Mouse (Mus musculus) right cerebral cortex, postnatal 14 days (tissue): ENCODE measurements around the gene Hmg20a.
"Not testable (repeated sequence)": the region's sequence is repeated elsewhere in the genome, so short reads cannot be mapped to it uniquely, and the experiment has no call there.

Experiments
- DNase-seq: peaks from one replicate; pipeline ENCODE4 v3.0.0; 2022

The Hmg20a gene

GRCm38 (mm10) chr9:56417948-56418737 lies at the start of gene Hmg20a, which contains the start of gene Peak1:
Gene Hmg20a, plus strand, starts transcription at chr9:56418609.
Gene Peak1, minus strand, starts transcription at chr9:56418067.
- peak; percentile 100 for DNase-seq

GRCm38 (mm10) chr9:56368814-56369213 lies 49.6 kb upstream of the Hmg20a start:
- DNase-seq = no peak

GRCm38 (mm10) chr9:56370710-56371109 lies 47.7 kb upstream of the Hmg20a start:
- no peak for DNase-seq

- DNase-seq = no peak
Measured at GRCm38 (mm10) chr9:56374401-56374800, 44.0 kb upstream of the Hmg20a start.

GRCm38 (mm10) chr9:56382786-56383185 lies 35.6 kb upstream of the Hmg20a start:
- DNase-seq = no peak

DNA sequence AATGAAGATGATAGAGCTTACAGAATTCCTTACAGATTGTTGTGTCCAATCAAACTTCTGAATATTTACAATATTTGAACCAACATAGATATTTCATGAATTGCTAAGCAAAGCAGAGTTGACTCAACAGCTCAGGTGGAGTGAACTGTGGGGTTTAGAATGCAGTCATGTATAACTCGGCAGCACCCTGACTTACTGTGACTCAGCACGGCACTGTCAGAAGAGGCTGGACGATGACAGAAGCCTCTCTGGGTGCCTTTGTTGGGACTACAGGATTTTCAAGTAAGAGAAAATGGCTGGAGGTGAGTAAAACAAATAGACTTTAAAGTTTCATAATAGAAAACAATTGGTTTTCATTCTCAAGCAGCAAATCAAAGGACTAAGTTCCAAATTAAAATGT lies 25.6 kb upstream of the Hmg20a start:
- no peak for DNase-seq

GRCm38 (mm10) chr9:56396306-56396705 lies 22.1 kb upstream of the Hmg20a start:
- no peak for DNase-seq

- DNase-seq = no peak
Measured at GRCm38 (mm10) chr9:56404619-56405018, 13.8 kb upstream of the Hmg20a start.

- no peak for DNase-seq
Measured at GRCm38 (mm10) chr9:56409928-56410327, 8.5 kb upstream of the Hmg20a start.

DNA sequence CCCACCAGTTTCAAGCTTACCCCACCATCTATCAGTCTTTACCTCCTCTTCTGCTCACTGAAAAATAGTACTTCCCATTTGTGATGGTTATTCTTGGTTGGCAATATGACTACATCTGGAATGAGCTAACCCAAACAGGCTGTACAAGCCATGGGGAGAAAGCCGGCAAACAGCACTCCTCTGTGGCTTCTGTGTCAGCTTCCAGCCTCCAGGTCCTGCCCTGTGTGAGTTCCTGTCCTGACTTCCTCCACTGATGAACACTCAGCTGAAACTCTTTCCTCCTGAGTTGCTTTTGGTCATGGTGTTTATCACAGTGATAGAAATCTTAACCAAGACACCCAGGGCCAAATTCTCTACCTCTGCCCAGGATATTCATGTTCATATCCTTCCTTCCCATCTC lies 5.7 kb upstream of the Hmg20a start:
- no peak for DNase-seq

DNA sequence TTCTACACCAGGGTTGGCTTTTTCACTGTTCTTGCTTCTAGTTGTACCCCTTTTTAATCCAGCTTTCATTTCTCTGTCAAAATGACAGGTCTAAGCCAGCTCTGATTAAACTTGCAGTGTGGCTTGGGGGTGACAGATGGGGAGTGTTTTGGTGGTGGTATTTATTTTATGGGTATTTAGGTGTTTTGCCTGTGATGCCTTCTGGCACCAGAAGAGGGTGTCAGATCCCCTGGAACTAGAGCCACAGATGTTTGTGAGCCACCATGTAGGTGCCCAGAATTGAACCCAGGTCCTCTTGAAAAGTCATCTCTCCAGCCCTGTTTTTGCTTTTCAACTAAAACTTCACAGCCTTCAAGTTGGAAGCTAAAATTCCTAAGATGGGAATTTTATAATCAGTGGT lies 4.1 kb upstream of the Hmg20a start:
- no peak for DNase-seq

- DNase-seq = no peak
Measured at GRCm38 (mm10) chr9:56415393-56415792, 3.0 kb upstream of the Hmg20a start.

DNA sequence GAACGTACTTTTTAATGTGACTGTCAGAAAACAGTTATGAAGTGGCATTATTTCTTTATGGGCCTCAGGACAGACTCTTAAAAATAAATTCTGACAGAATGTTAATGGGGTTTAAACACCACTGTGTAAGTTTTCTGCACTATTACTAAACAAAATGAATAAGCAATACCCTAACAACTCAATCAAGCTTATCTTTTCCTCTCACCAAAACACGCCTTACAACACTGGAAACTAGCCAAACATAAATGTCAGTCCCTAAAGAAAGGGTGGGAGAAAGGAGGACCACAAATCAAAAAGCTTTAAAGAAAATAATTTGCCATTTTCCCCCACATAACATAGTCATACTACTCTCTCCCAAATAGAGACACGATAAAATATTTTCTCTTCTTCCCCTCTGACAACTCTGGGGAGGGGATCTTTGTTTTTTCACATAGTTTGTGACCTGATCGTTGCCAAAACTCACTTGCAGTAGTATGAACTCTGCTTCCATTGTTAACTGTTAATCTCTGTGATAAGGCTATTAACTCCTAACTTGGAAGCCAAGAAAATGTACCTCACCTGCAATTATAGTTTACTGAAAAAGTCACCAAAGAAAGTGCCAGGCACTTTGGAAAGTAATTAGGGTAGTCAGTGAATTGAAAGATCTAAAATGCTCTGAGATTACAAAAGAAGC lies 2.3 kb upstream of the Hmg20a start:
- no peak for DNase-seq

GRCm38 (mm10) chr9:56417415-56417947 lies 928 bp upstream of the Hmg20a start:
- DNase-seq = peak; percentile 84

DNA sequence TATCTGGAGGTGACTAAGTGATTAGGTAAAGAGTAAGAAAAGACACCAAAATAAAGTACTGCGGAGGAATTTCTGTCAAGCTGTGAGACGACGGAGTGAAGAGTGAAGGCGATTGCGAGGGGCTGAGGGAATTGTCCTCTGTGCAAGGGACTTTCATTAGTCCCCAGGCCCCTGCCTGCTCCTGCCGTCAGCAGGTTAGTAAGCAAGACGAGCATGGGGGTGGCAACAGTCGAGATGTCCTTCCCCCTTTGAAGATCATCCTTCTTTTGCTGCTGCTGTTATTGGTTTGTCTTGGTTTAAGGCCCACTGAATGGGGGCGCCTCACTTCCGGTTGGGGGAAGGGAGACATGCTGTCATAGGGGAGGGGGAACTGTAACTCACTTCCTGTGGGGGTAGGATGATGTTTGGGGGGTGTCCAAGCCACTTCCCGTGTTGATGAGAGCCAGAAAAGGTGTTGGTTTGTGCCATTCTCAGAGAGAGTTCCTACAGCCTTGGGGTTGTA lies 380 bp downstream of the Hmg20a start:
- DNase-seq = peak; percentile 72

- DNase-seq = no peak
Measured at GRCm38 (mm10) chr9:56420236-56420635, 1.8 kb downstream of the Hmg20a start.

- no peak for DNase-seq
Measured at GRCm38 (mm10) chr9:56420892-56421601, 2.6 kb downstream of the Hmg20a start.

- DNase-seq = no peak
Measured at GRCm38 (mm10) chr9:56421991-56422390, 3.6 kb downstream of the Hmg20a start.

GRCm38 (mm10) chr9:56424861-56425260 lies 6.5 kb downstream of the Hmg20a start:
- DNase-seq = no peak

DNA sequence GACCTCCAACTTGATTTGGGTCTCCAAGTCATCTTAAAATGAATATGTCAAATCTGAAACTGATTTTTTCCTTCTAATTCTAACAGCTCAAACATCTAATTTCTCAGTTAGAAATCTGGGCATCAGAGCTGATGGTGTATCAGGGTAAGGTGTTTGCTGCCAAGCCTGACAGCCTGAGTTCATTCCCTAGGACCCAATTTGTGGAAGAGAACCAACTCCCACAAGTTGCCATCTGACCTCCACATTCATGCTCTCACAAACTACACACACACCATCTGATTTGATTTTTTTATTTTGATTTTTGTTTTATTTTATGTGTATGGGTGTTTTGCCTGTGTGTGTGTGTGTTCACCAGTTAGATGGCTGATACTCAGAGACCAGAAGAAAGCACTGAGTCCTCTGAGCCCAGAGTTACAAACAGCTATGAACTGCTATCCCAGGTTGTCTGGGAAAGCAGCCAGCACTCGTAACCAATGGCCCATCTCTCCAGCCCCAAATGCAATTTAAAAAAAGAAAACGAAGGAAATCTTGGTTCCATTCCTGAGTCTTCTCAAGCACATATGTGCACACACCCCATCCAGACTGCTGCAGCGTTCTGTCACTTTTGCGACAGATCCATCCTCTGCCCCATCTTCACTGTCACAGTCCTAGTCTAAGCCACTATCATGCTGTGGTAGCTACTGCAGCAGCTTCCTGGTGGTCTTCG lies 17.6 kb downstream of the Hmg20a start:
- peak; percentile 8 for DNase-seq

DNA sequence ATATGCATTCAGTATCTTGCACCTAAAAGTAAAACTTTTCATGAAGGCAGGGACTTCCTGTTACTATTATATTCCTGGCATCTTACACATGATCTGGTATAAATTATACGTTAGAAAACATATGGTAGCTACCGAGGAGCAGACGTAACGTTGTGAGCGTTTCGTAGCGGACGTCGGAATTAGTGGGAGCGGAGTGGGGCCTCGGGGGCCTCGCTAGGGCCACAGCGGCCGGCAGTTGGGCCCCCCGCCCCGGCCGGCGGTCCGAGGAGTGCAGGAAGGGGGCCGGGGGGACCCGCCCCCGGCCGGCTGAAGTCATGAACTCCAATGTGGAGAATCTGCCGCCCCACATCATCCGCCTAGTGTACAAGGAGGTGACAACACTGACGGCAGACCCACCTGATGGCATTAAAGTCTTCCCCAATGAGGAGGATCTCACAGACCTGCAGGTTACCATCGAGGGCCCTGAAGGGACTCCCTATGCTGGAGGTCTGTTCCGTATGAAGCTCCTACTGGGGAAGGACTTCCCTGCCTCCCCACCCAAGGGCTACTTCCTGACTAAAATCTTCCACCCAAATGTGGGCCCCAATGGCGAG lies 19.0 kb downstream of the Hmg20a start:
- not testable (repeated sequence) for DNase-seq

DNA sequence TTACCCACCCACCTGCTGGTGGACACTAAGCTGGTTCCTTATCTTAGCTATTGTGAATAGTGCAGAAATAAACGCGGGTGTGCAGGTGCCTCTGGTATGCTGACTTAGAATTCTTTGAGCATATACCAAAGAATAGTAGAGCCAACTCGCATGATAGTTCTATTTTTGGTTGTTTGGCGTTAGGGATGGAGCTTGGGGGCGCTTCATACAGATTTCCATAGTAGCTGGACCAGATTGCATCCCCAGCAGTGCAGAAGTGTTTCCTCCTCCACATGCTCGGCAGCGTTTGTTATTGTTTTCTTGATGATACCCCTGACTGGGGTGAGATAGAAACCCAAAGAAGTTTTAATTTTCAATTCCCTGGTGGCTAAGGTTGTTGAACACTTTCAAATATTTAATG lies 21.3 kb downstream of the Hmg20a start:
- no peak for DNase-seq
